Mouse (Mus musculus): ENCODE data around the gene Selplg.

DNA sequence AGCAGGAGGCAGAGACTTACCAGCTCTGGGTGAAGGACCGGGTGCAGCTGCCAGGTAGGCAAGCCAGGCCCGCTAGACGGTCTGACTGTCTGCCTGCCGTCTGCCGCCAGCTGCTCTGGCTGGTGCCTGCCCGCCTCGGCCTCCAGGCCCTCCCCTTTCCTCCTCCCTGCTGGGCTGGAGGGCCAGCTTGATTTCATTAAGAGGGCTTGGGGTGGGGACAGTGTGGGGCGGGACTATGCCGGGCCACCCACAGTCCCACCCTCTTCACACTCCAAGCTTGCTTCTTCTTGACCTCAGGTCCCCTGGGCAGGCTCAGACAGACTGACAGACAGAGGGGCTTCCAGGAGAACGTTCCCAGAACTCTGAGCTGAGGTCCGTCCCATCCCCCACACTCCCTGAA, 32.2 kb downstream of the Selplg start, which contains the start of gene Tmem119:
- TF ChIP-seq CTCF (conservative IDR thresholded peaks at IDR 0.05; ENCODE audit: insufficient read depth, insufficient read length, low read depth, low read length) = no peak
- peak; percentile 45 for TF ChIP-seq POLR2A (IDR thresholded peaks at IDR 0.05; ENCODE audit: low read depth, low read length)

Measured in kidney, adult 2 months (tissue).